In genomic region chr1:85896110-85896509, GRCm38 (mm10) we compare ENCODE assay signal across 12 mouse cellular contexts. TPM values are rescaled to one million over a fixed set of nuclear protein-coding genes. Genes with fewer than 3 reads are reported as not detected.
DNase-seq lines count a peak whose midpoint lies in the region; ATAC-seq and TF ChIP-seq lines count a peak whose summit lies in the region.
"Had no signal": no experiment of that assay in that cellular context is flagged by ENCODE, and none has a peak within 500 bp of the region (broad histone marks: within the 10 kb centered on the region; RNA-seq: fewer than 3 reads in every experiment).

No protein-coding gene starts in this region.

- TF ChIP-seq EP300 in ES-Bruce4 (IDR thresholded peaks at IDR 0.05; ENCODE audit: insufficient read depth, low read depth, low read length) = no peak

- no peaks in the 10 kb centered on the region for H3K9me3 ChIP-seq in ES-Bruce4 (replicated peaks; ENCODE audit: control insufficient read depth, insufficient read depth, low read length, poor library complexity, severe bottlenecking)
- H3K9me3 ChIP-seq in hindbrain, embryonic 11.5 days (ENCODE audit: control insufficient read depth, low read length) = no peaks in the 10 kb centered on the region

- peak overlapping the region; percentile 81; the same call in 1 of the 2 replicates for H3K9ac ChIP-seq in ES-Bruce4 (ENCODE audit: low read depth, poor library complexity, severe bottlenecking)
- H3K9ac ChIP-seq in hindbrain, embryonic 11.5 days (ENCODE audit: low read depth, low read length) = no peak overlapping the region

- TF ChIP-seq CTCF in gastrocnemius, adult 2 months (IDR thresholded peaks at IDR 0.05) = no peak
- TF ChIP-seq CTCF in ES-Bruce4 (IDR thresholded peaks at IDR 0.05; ENCODE audit: low read depth, low read length) = no peak

- intact Hi-C loops in gastrocnemius, adult 2 months (cut with DNase I) = no loop called here

- no peak for TF ChIP-seq POLR2A in ES-Bruce4 (IDR thresholded peaks at IDR 0.05; ENCODE audit: insufficient read depth, low read length)

- no peaks in the 10 kb centered on the region for H3K36me3 ChIP-seq in ES-Bruce4 (ENCODE audit: control insufficient read depth, insufficient read depth, low read length, poor library complexity, severe bottlenecking)
- H3K36me3 ChIP-seq in hindbrain, embryonic 11.5 days (ENCODE audit: control insufficient read depth, insufficient read depth, low read length) = no peaks in the 10 kb centered on the region
- no peaks in the 10 kb centered on the region for H3K36me3 ChIP-seq in macrophage (ENCODE audit: inconsistent target)

- no peak for DNase-seq in gastrocnemius, adult 2 months
- DNase-seq in gastrocnemius, postnatal 4 days (ENCODE audit: low spot score in 2 of 2) = no peak
- DNase-seq in hindbrain, embryonic 11.5 days (ENCODE audit: low spot score) = no peak
- no peak for DNase-seq in ovary, postnatal 10 days (ENCODE audit: low spot score)
- no peak for DNase-seq in spleen, adult 18-20 months
- no peak for DNase-seq in kidney, adult 8-10 months

- H3K27ac ChIP-seq in gastrocnemius, adult 2 months = peak overlapping the region; percentile 85
- H3K27ac ChIP-seq in ES-Bruce4 (ENCODE audit: insufficient read depth, low read length) (no peak overlapping the region), macrophage (peak overlapping the region; percentile 74)
- no peak overlapping the region for H3K27ac ChIP-seq in hindbrain, embryonic 11.5 days (ENCODE audit: low read depth, low read length)

- H3K4me3 ChIP-seq in gastrocnemius, adult 2 months = peak overlapping the region; percentile 78
- H3K4me3 ChIP-seq in ES-Bruce4 (ENCODE audit: low read depth, low read length) (no peak overlapping the region), macrophage (ENCODE audit: inconsistent target) (peak overlapping the region; percentile 90; the same call in 1 of the 2 replicates)
- H3K4me3 ChIP-seq in hindbrain, embryonic 11.5 days (ENCODE audit: low read depth, low read length) = peak overlapping the region; percentile 81

- WGBS in hindbrain, embryonic 11.5 days = 72% methylated on average over 5 of the region's 5 CpGs
- WGBS in macrophage (ENCODE audit: missing documents) = 88% methylated on average over 5 of the region's 5 CpGs

- no peak for ATAC-seq in hindbrain, embryonic 11.5 days (ENCODE audit: low FRiP score)

- peak overlapping the region; percentile 84 for H3K4me2 ChIP-seq in hindbrain, embryonic 11.5 days (replicated peaks; ENCODE audit: low read depth, low read length)

- H3K27me3 ChIP-seq in ES-Bruce4 (ENCODE audit: control insufficient read depth, insufficient read depth, low read length, poor library complexity, severe bottlenecking) = no peaks in the 10 kb centered on the region
- no peaks in the 10 kb centered on the region for H3K27me3 ChIP-seq in hindbrain, embryonic 11.5 days (ENCODE audit: control insufficient read depth, insufficient read depth, low read length)

- H3K4me1 ChIP-seq in ES-Bruce4 (ENCODE audit: control insufficient read depth, insufficient read depth, low read length) = no peaks in the 10 kb centered on the region
- H3K4me1 ChIP-seq in hindbrain, embryonic 11.5 days (replicated peaks; ENCODE audit: control insufficient read depth, insufficient read depth, low read length) = peaks cover 19% of the 10 kb centered on the region

- peaks cover 64% of the 10 kb centered on the region for H3K79me2 ChIP-seq in macrophage (ENCODE audit: inconsistent target)

RNA-seq across cellular contexts. Expression of gene Itm2c, which starts 2.0 kb away (rescaled TPM):
- total RNA-seq in gastrocnemius, adult 2 months (2021) = 10 to 100 TPM; 22.3 to 23.1 TPM
- total RNA-seq in gastrocnemius, postnatal 4 days (2021) = 10 to 100 TPM; 79.6 to 80.8 TPM
- 51.2 and 57.5 TPM in 2 replicates for polyA plus RNA-seq in ES-Bruce4 (2011; ENCODE audit: insufficient read depth, insufficient read length, low read depth, missing spikeins)
- 85.7 and 86.1 TPM in 2 replicates for polyA plus RNA-seq in hindbrain, embryonic 11.5 days (2014; fragmentation: Nextera tagmentation; extraction: Ambion mirVana)
- 10 to 100 TPM; 15.5 to 52.8 (median 27.2) TPM for total RNA-seq in macrophage (2018; cell fraction: chromatin; rRNA removed)
- 100 to 1,000 TPM; 145 to 236 (median 194) TPM for total RNA-seq in macrophage (2018; cell fraction: cytosol; rRNA removed)
- 100 to 1,000 TPM in 25 of 26 experiments, 10 to 100 TPM in 1; 69.6 to 258 (median 175) TPM for total RNA-seq in macrophage (2018; cell fraction: nucleus; rRNA removed)
- 124 to 253 TPM (median 156 TPM) in 3 replicates for polyA plus RNA-seq in macrophage (2018)

RNA-seq across cellular contexts. Expression of gene 4933407L21Rik, which starts 32.2 kb away (rescaled TPM):
- total RNA-seq in gastrocnemius, adult 2 months (2021) = under 1 TPM in 1 of 2 experiments, not detected in 1; 0.36 TPM
- under 1 TPM; 0.39 to 0.96 TPM for total RNA-seq in gastrocnemius, postnatal 4 days (2021)
- polyA plus RNA-seq in ES-Bruce4 (2011; ENCODE audit: insufficient read depth, insufficient read length, low read depth, missing spikeins) (not detected in 2 replicates), macrophage (2018) (not detected in 3 replicates)
- 0.46 and 0.60 TPM in 2 replicates for polyA plus RNA-seq in hindbrain, embryonic 11.5 days (2014; fragmentation: Nextera tagmentation; extraction: Ambion mirVana)
- 1 to 10 TPM in 2 of 26 experiments, under 1 TPM in 8, not detected in 16; 0.27 to 3.3 (median 0.60) TPM for total RNA-seq in macrophage (2018; cell fraction: chromatin; rRNA removed)
- not detected for total RNA-seq in macrophage (2018; cell fraction: cytosol; rRNA removed)
- total RNA-seq in macrophage (2018; cell fraction: nucleus; rRNA removed) = 1 to 10 TPM in 1 of 26 experiments, under 1 TPM in 8, not detected in 17; 0.12 to 1.7 (median 0.56) TPM
- total RNA-seq: liver, adult 2 months had no signal
- polyA plus RNA-seq: adrenal gland, adult 2 months; erythroblast, embryonic 14.5 days; liver, adult 2 months; small intestine, adult 2 months had no signal

Comparison
In these comparisons a context has a peak if more than half of its experiments do, and no peak if none do; other contexts are left out.
1. H3K27ac ChIP-seq: peak in gastrocnemius, adult 2 months (single experiment) and macrophage (single experiment); none in ES-Bruce4 (single experiment) and hindbrain, embryonic 11.5 days (single experiment).